Mouse (Mus musculus): ENCODE measurements around the gene Hmgn3. TPM values are rescaled to one million over a fixed set of nuclear protein-coding genes. Genes with fewer than 3 reads are reported as not detected.

Gene Hmgn3
- polyA plus RNA-seq, 1 experiment: 1.0 TPM

DNA sequence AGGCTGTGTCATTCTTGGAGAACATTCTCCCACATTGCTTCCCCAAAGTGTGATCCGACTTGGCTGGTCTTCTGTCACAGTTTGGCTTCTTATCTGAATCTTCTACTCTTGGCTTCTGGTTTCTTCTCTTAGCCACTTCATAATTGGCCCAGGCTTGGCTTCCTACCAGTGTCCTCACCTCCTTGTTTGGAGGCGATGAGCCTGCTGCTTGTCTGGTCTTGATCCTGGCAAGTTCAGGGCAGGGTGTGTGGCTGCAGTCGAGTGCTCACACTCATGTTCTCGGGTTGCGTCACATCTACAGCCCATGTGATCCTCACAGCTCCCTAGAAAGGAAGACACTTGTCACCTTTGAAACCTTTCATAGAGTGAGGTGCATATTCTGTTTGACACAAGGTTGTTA lies 78.2 kb downstream of the Hmgn3 start:
- Histone ChIP-seq H3K27me3 (ENCODE audit: control insufficient read depth, insufficient read depth, low read length) (no peaks in the 10 kb centered on the region), H3K4me3 (ENCODE audit: low read depth, low read length) (no peak overlapping the region), H3K27ac (ENCODE audit: insufficient read depth, low read depth, low read length) (no peak overlapping the region), H3K36me3 (ENCODE audit: control insufficient read depth, insufficient read depth, low read length) (no peaks in the 10 kb centered on the region), H3K4me1 (ENCODE audit: control insufficient read depth, insufficient read depth, insufficient read length, low read length) (no peaks in the 10 kb centered on the region)
- TF ChIP-seq CTCF (IDR thresholded peaks at IDR 0.05; ENCODE audit: extremely low read depth, insufficient read length, insufficient replicate concordance, low read depth, low read length): no peak
- 74% methylated on average over 5 of the region's 5 CpGs for WGBS

DNA sequence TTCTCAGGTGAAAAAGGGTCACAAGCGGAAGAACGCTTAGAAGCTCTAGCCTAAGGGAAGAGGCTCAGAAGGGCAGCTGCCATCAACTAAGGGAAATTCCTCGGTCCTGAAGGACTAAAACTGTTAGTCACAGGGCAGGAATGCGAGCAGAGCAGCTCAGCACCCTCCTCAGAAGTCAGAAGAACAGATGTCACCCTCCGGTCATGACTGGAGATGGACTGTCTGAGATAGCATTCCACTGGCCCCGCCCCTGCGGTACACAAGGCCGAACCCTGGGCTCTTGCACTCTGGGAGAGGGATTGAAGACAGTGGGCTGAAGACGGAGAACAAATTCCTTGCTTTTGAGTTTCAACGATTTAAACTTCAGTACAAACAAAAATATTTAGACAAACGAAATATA lies 85.2 kb downstream of the Hmgn3 start:
- Histone ChIP-seq H3K27me3 (ENCODE audit: control insufficient read depth, insufficient read depth, low read length) (no peaks in the 10 kb centered on the region), H3K4me1 (ENCODE audit: control insufficient read depth, insufficient read depth, insufficient read length, low read length) (no peaks in the 10 kb centered on the region), H3K4me3 (ENCODE audit: low read depth, low read length) (no peak overlapping the region), H3K27ac (ENCODE audit: insufficient read depth, low read depth, low read length) (no peak overlapping the region), H3K36me3 (ENCODE audit: control insufficient read depth, insufficient read depth, low read length) (no peaks in the 10 kb centered on the region)
- 56% methylated on average over 11 of the region's 11 CpGs for WGBS
- TF ChIP-seq CTCF (IDR thresholded peaks at IDR 0.05; ENCODE audit: extremely low read depth, insufficient read length, insufficient replicate concordance, low read depth, low read length): no peak
- TF ChIP-seq POLR2A (IDR thresholded peaks at IDR 0.05; ENCODE audit: low read depth, low read length): no peak

Other genes starting within 250 kb of the Hmgn3 start
- 0.77 and 1.3 TPM in 2 replicates for gene Phip, start 171.2 kb downstream of the Hmgn3 start, polyA plus RNA-seq (2012; rRNA removed)